Mouse (Mus musculus) small intestine, adult 2 months (tissue): ENCODE measurements at regions not wholly inside any gene's neighbourhood (a gene's known extent, or its start where the extent isn't known, plus 50 kb on each side); places are given as distances from the start of the nearest gene placed in this dataset.

ENCODE experiments used
- CTCF ChIP-seq: fragments of 200-500 bp; IDR thresholded peaks from 2 replicates; pipeline ENCODE4 v1.5.1; 2012; ENCODE audit warnings: low read depth, mild to moderate bottlenecking, control low read depth, inconsistent platforms, low read length, moderate library complexity, mixed read lengths; ENCODE audit not compliant: insufficient replicate concordance, insufficient read length; ENCODE audit errors: extremely low read depth
- POLR2A ChIP-seq: fragments of 200-500 bp; IDR thresholded peaks from 2 replicates; pipeline ENCODE4 v1.6.1; 2012; ENCODE audit warnings: low read depth, mild to moderate bottlenecking, control low read depth, inconsistent platforms, low read length, moderate library complexity

- no peak for TF ChIP-seq CTCF
- no peak for TF ChIP-seq POLR2A
Observed at GRCm38 (mm10) chr6:101501716-101502115, 124.0 kb upstream of the Pdzrn3 start.
